Comparison of ENCODE assay signal across 9 mouse cellular contexts in the genomic region with DNA sequence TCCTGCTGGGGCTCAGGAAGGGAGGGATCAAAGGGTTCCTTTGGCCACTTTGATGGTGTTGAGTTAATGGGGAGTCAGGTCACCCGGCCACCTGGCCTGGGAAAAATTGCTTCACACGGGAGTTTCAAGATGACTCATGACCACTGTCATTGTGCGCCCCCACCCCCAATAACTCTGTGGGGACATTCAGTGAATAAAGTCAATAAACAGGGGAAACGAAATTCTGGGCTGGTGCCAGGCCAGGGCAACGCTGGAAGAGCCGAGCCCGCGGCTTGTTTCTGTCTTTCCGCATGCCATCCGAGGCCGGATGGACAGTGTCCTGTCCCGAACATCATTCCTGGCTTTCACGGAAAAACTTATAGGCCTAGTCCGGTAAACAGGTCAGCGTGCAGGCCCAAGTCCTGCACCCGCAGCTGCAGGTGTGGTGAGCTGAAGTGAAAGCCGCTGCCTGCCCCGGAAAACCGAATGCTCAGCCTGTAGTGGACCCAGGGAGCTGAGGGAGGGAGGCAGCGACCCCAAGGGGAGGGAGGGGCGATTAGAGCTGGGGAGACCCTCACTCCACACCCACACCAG. TPM values are rescaled to one million over a fixed set of nuclear protein-coding genes. Genes with fewer than 3 reads are reported as not detected.
DNase-seq lines count a peak whose midpoint lies in the region; ATAC-seq and TF ChIP-seq lines count a peak whose summit lies in the region.
"Had no signal": no experiment of that assay in that cellular context is flagged by ENCODE, and none has a peak within 500 bp of the region (broad histone marks: within the 10 kb centered on the region; RNA-seq: fewer than 3 reads in every experiment).

No protein-coding gene starts in this region.

- peak in 1 of 2 experiments; percentile 9 for DNase-seq in heart, adult 2 months
- no peak for DNase-seq in heart, adult 9 months (ENCODE audit: low spot score in 2 of 2)
- DNase-seq in midbrain, embryonic 10.5 days (ENCODE audit: low spot score): peak; percentile 45
- no peak for DNase-seq in adrenal gland, adult 8-10 months
- no peak for DNase-seq in right cerebral cortex, adult 18-20 months
- DNase-seq in cerebellum, postnatal 4 days (ENCODE audit: low spot score in 2 of 2): no peak

- H3K9ac ChIP-seq in heart, adult 2 months (ENCODE audit: low read depth, low read length): no peak overlapping the region
- peak overlapping the region; percentile 58; the same call in 1 of the 2 replicates for H3K9ac ChIP-seq in hindbrain, embryonic 13.5 days

- H3K79me2 ChIP-seq in heart, adult 2 months (replicated peaks; ENCODE audit: control insufficient read depth, insufficient read depth, low read length): no peaks in the 10 kb centered on the region

- H3K4me1 ChIP-seq in heart, adult 2 months (ENCODE audit: control insufficient read depth, insufficient read depth, low read length): peaks cover 2% of the 10 kb centered on the region; the same call in 1 of the 2 replicates
- H3K4me1 ChIP-seq in brown adipose tissue, adult 24 weeks (ENCODE audit: control insufficient read depth, insufficient read depth, insufficient read length, low read length): no peaks in the 10 kb centered on the region; the same call in none of the 2 replicates
- peaks cover 33% of the 10 kb centered on the region for H3K4me1 ChIP-seq in hindbrain, embryonic 13.5 days (replicated peaks)
- H3K4me1 ChIP-seq in midbrain, embryonic 10.5 days: peaks cover 37% of the 10 kb centered on the region

- H3K9me3 ChIP-seq in hindbrain, embryonic 13.5 days: no peaks in the 10 kb centered on the region
- no peaks in the 10 kb centered on the region for H3K9me3 ChIP-seq in midbrain, embryonic 10.5 days (replicated peaks)

- no peak for ATAC-seq in hindbrain, embryonic 13.5 days (ENCODE audit: low FRiP score)

- no peak for TF ChIP-seq EP300 in heart, adult 2 months (IDR thresholded peaks at IDR 0.05; ENCODE audit: insufficient read depth, low read depth, low read length)

- no peak for TF ChIP-seq POLR2A in heart, adult 2 months (IDR thresholded peaks at IDR 0.05; ENCODE audit: insufficient read depth, low read depth, low read length)

- no peak overlapping the region for H3K27ac ChIP-seq in heart, adult 2 months
- no peak overlapping the region for H3K27ac ChIP-seq in brown adipose tissue, adult 24 weeks (replicated peaks; ENCODE audit: low read depth, low read length)
- 0 out of 2 replicates have a peak overlapping the region, but pooled peaks have one; percentile 8 for H3K27ac ChIP-seq in hindbrain, embryonic 13.5 days
- H3K27ac ChIP-seq in midbrain, embryonic 10.5 days (replicated peaks): no peak overlapping the region
- H3K27ac ChIP-seq: macrophage had no signal

- no peaks in the 10 kb centered on the region for H3K36me3 ChIP-seq in heart, adult 2 months (ENCODE audit: control insufficient read depth, insufficient read depth, low read length)
- no peaks in the 10 kb centered on the region for H3K36me3 ChIP-seq in hindbrain, embryonic 13.5 days
- no peaks in the 10 kb centered on the region for H3K36me3 ChIP-seq in midbrain, embryonic 10.5 days

- no peak for TF ChIP-seq CTCF in heart, adult 2 months (IDR thresholded peaks at IDR 0.05)

- intact Hi-C loops in heart, adult 2 months (cut with DNase I): no loop called here

- H3K4me3 ChIP-seq in heart, adult 2 months: peak overlapping the region; percentile 32
- peak overlapping the region; percentile 50 for H3K4me3 ChIP-seq in brown adipose tissue, adult 24 weeks (ENCODE audit: insufficient read depth, low read depth, low read length)
- peak overlapping the region; percentile 41 for H3K4me3 ChIP-seq in hindbrain, embryonic 13.5 days
- peak overlapping the region; percentile 46 for H3K4me3 ChIP-seq in midbrain, embryonic 10.5 days

- 25% methylated on average over 21 of the region's 21 CpGs for WGBS in heart, adult 2 months
- 3% methylated on average over 21 of the region's 21 CpGs for WGBS in hindbrain, embryonic 13.5 days
- 4% methylated on average over 21 of the region's 21 CpGs for WGBS in midbrain, embryonic 10.5 days

- peak overlapping the region; percentile 56 for H3K4me2 ChIP-seq in hindbrain, embryonic 13.5 days

- H3K27me3 ChIP-seq in heart, adult 2 months (ENCODE audit: control insufficient read depth, insufficient read depth, low read length): peaks cover 28% of the 10 kb centered on the region
- peaks cover 93% of the 10 kb centered on the region for H3K27me3 ChIP-seq in hindbrain, embryonic 13.5 days
- H3K27me3 ChIP-seq in midbrain, embryonic 10.5 days (ENCODE audit: low read depth, poor library complexity, severe bottlenecking): peaks cover 96% of the 10 kb centered on the region

RNA-seq across cellular contexts. Expression of gene Tbx1, which starts 9.3 kb away (rescaled TPM):
- 1 to 10 TPM in 1 of 2 experiments, under 1 TPM in 1; 0.68 to 1.1 TPM for total RNA-seq in heart, adult 2 months (2021)
- polyA plus RNA-seq in heart, adult 2 months (2012; rRNA removed): 0.91 and 1.3 TPM in 2 replicates
- polyA plus RNA-seq in brown adipose tissue, adult 24 weeks (2012; ENCODE audit: insufficient read depth, insufficient read length, missing spikeins): not detected in 2 replicates
- 0.99 and 1.7 TPM in 2 replicates for polyA plus RNA-seq in hindbrain, embryonic 13.5 days (2015; fragmentation: Nextera tagmentation; extraction: Ambion mirVana)
- 0.97 and 1.7 TPM in 2 replicates for polyA plus RNA-seq in midbrain, embryonic 10.5 days (2016; fragmentation: Nextera tagmentation; extraction: Ambion mirVana)
- total RNA-seq in adrenal gland, adult 8-10 months (2022): not detected
- polyA plus RNA-seq: macrophage had no signal

RNA-seq across cellular contexts. Expression of gene Gp1bb, which starts 41.1 kb away (rescaled TPM):
- total RNA-seq in heart, adult 2 months (2021): 1 to 10 TPM in 1 of 2 experiments, under 1 TPM in 1; 0.86 to 3.5 TPM
- polyA plus RNA-seq in heart, adult 2 months (2012; rRNA removed): 1.3 and 5.6 TPM in 2 replicates
- polyA plus RNA-seq in brown adipose tissue, adult 24 weeks (2012; ENCODE audit: insufficient read depth, insufficient read length, missing spikeins): 1.0 TPM in 1 of 2 replicates, not detected in the other
- 11.2 and 11.9 TPM in 2 replicates for polyA plus RNA-seq in hindbrain, embryonic 13.5 days (2015; fragmentation: Nextera tagmentation; extraction: Ambion mirVana)
- 4.5 and 4.6 TPM in 2 replicates for polyA plus RNA-seq in midbrain, embryonic 10.5 days (2016; fragmentation: Nextera tagmentation; extraction: Ambion mirVana)
- not detected for total RNA-seq in adrenal gland, adult 8-10 months (2022)

RNA-seq across cellular contexts. Expression of gene Gm49601, which starts 45.1 kb away (rescaled TPM):
- total RNA-seq in heart, adult 2 months (2021): 1 to 10 TPM; 1.1 TPM
- polyA plus RNA-seq in heart, adult 2 months (2012; rRNA removed): 3.1 and 4.9 TPM in 2 replicates
- not detected in 2 replicates for polyA plus RNA-seq in brown adipose tissue, adult 24 weeks (2012; ENCODE audit: insufficient read depth, insufficient read length, missing spikeins)
- 19.3 and 21.0 TPM in 2 replicates for polyA plus RNA-seq in hindbrain, embryonic 13.5 days (2015; fragmentation: Nextera tagmentation; extraction: Ambion mirVana)
- polyA plus RNA-seq in midbrain, embryonic 10.5 days (2016; fragmentation: Nextera tagmentation; extraction: Ambion mirVana): 3.7 and 5.8 TPM in 2 replicates
- total RNA-seq in adrenal gland, adult 8-10 months (2022): 1 to 10 TPM; 3.6 to 8.5 (median 5.6) TPM
- polyA plus RNA-seq: macrophage had no signal

RNA-seq across cellular contexts. Expression of gene Sept5, which starts 48.6 kb away (rescaled TPM):
- total RNA-seq in heart, adult 2 months (2021): 1 to 10 TPM; 3.2 to 5.6 TPM
- 7.1 and 7.3 TPM in 2 replicates for polyA plus RNA-seq in heart, adult 2 months (2012; rRNA removed)
- 3.3 and 7.1 TPM in 2 replicates for polyA plus RNA-seq in brown adipose tissue, adult 24 weeks (2012; ENCODE audit: insufficient read depth, insufficient read length, missing spikeins)
- 169 and 176 TPM in 2 replicates for polyA plus RNA-seq in hindbrain, embryonic 13.5 days (2015; fragmentation: Nextera tagmentation; extraction: Ambion mirVana)
- 31.2 and 42.8 TPM in 2 replicates for polyA plus RNA-seq in midbrain, embryonic 10.5 days (2016; fragmentation: Nextera tagmentation; extraction: Ambion mirVana)
- total RNA-seq in adrenal gland, adult 8-10 months (2022): 10 to 100 TPM in 3 of 4 experiments, 1 to 10 TPM in 1; 8.5 to 18.5 (median 12.0) TPM
